Mouse (Mus musculus) lung, adult 2 months (tissue): ENCODE data around the gene Ldlrad3.

Source experiments
- CTCF ChIP-seq: fragments of 200-500 bp; IDR thresholded peaks from 2 replicates; pipeline ENCODE4 v1.5.1; 2011; ENCODE audit warnings: mild to moderate bottlenecking, low read length, control low read depth; ENCODE audit not compliant: insufficient read depth
- POLR2A ChIP-seq: fragments of 200-500 bp; IDR thresholded peaks from 2 replicates; pipeline ENCODE4 v1.6.1; 2011; ENCODE audit warnings: low read depth, mild to moderate bottlenecking, control low read depth, low read length, borderline replicate concordance; ENCODE audit errors: extremely low read depth

GRCm38 (mm10) chr2:101962349-101962748, 223.8 kb downstream of the Ldlrad3 start:
- no peak for TF ChIP-seq CTCF
- no peak for TF ChIP-seq POLR2A
